Mouse (Mus musculus) B cell, adult 62 days (primary cell): Measurements from ENCODE around the gene Olfr51. TPM values are rescaled to one million over a fixed set of nuclear protein-coding genes. Genes with fewer than 3 reads are reported as not detected.

Experiments used
- total RNA-seq: library from RNA; stranded (reverse); gene quantifications from 4 replicates; pipeline ENCODE4 v1.2.4, GENCODE M21; 2023

Gene Olfr51
- not detected in 4 replicates for total RNA-seq

DNA sequence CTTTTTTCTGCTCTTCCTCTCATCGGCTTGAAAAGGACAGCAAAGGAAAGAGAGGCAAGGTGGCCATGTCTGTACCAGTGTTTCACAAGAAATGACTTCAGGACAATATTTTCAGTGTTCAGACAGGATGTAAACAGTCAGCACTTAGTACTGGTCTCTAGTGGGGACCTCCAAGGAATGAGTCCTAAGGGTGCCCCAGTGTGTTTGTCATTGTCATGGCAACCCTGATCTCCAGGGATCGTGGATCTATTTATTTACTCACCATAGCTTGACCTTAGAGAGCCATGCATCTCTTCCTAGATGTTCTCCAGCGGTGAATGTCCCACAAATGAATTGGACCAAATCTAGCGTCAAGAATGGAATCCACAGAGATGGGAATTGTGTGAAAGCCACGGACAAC is at the start of gene Olfr51:
Olfr51 (plus strand) TSS at position 301 of the 400 bp plus-strand sequence.

GRCm38 (mm10) chr11:50953665-50954064 is 49.7 kb upstream of the Olfr51 start, which contains the start of gene Prop1:
TSS of gene Prop1 (minus strand) at chr11:50953765.

DNA sequence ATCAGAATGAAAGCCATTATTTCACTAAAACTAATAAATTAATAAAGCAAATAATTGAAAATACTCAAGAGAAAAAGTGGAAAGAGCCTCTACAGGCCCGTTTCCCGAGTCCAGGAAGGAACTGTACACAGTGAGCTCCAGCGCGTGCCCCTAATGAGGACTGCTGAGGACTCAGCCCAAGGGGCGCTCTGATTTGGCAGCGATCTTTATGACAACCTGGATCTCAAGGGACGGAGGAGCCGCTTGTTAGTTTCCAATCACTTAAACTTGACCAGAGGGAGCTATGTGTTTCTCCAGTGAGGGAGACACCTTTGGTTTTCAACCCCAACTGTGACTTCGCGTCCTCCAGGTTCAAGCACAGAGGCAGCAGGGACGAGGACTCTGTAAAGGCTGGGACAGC is 37.2 kb upstream of the Olfr51 start, which contains the start of gene Olfr1378:
Olfr1378 (plus strand) TSS at position 301 of the 400 bp plus-strand sequence.

DNA sequence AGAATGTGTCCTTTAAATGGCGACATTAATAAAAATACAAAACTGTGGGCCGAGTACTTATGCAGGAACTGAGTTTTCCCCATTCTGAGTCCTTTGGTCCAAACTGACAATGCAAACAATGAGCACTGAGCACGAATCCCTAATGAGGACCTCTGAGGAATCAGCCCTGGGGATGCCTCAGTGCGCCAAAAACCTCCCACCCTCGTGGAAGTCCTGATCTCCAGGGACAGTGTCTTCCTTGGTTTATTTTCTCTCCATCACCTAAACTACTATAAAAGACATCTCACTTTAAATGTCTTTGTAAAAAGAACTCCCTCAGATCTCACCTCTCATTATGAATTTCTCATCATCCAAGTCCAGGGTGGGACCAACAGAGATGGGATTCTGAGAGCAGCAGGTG is 21.7 kb upstream of the Olfr51 start, which contains the start of gene Olfr1377:
Olfr1377 (plus strand) TSS at position 301 of the 400 bp plus-strand sequence.

DNA sequence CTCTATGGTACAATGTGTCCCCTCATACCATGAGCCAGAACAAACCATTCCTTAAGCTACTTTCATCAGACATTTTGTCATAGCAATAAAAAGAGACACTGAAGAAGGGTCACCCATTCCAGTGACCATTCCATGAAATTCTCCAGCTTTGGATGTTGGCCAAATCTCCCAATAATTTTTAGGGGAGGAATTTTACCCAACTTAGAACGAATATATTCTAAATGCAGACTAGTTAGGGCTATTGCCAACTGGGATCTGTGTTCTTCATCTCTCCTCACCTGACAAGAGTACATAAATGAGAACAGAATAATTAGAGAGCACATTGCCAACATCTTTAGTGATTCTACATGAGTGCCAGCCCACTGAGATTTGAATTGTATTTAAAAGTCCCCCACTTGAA is 10.5 kb downstream of the Olfr51 start, which contains the start of gene Olfr54:
Olfr54 (plus strand) TSS at position 301 of the 400 bp plus-strand sequence.

GRCm38 (mm10) chr11:51047809-51048208 is 44.4 kb downstream of the Olfr51 start, which contains the start of gene Olfr1375:
TSS of gene Olfr1375 (plus strand) at chr11:51048109.

GRCm38 (mm10) chr11:51059151-51059571 is 55.8 kb downstream of the Olfr51 start, which contains the start of gene Zfp354a:
TSS of gene Zfp354a (plus strand) at chr11:51059257.

Other genes with a start within 250 kb of the Olfr51 start
- 4.7 to 8.7 TPM (median 7.0 TPM) in 4 replicates for gene Zfp354c, start 175.9 kb upstream of the Olfr51 start, total RNA-seq
- not detected in 4 replicates for gene Zfp879, start 162.0 kb upstream of the Olfr51 start, total RNA-seq
- gene Grm6, start 152.9 kb upstream of the Olfr51 start, total RNA-seq = 29.7 to 33.0 TPM (median 31.8 TPM) in 4 replicates
- 0.30 to 0.53 TPM (median 0.44 TPM) in 4 replicates for gene Zfp454, start 115.9 kb upstream of the Olfr51 start, total RNA-seq
- 2.1 to 3.1 TPM (median 2.9 TPM) in 4 replicates for gene Zfp2, start 87.4 kb upstream of the Olfr51 start, total RNA-seq
- 0.32 to 0.63 TPM (median 0.43 TPM) in 3 of 4 replicates, not detected in the other for gene Zfp354b, start 72.0 kb upstream of the Olfr51 start, total RNA-seq
- not detected in 4 replicates for gene 4933414I15Rik, start 59.8 kb upstream of the Olfr51 start, total RNA-seq
- not detected in 4 replicates for gene Prop1, start 49.8 kb upstream of the Olfr51 start, total RNA-seq
- gene Olfr1378, start 37.1 kb upstream of the Olfr51 start, total RNA-seq = not detected in 4 replicates
- gene Olfr1377, start 21.6 kb upstream of the Olfr51 start, total RNA-seq = not detected in 4 replicates
- gene Olfr54, start 10.6 kb downstream of the Olfr51 start, total RNA-seq = not detected in 4 replicates
- gene Olfr1375, start 44.5 kb downstream of the Olfr51 start, total RNA-seq = not detected in 4 replicates
- gene Zfp354a, start 55.7 kb downstream of the Olfr51 start, total RNA-seq = not detected in 4 replicates
- not detected in 4 replicates for gene Gm12569, start 216.9 kb downstream of the Olfr51 start, total RNA-seq